Mouse (Mus musculus): ENCODE measurements around the gene Map3k3. TPM values are rescaled to one million over a fixed set of nuclear protein-coding genes. Genes with fewer than 3 reads are reported as not detected.
"Not testable (repeated sequence)": the region's sequence is repeated elsewhere in the genome, so short reads cannot be mapped to it uniquely, and the experiment has no call there.

The Map3k3 gene
- 10 to 100 TPM; 55.5 to 60.6 TPM for total RNA-seq (2021)
- long read RNA-seq, experiment 1, transcript Map3k3-201 (16 exons, 3,450 nt): major isoform, 5 of 11 reads
- long read RNA-seq, experiment 1, partial matches to known transcripts: 5 of 11 reads
- long read RNA-seq, experiment 1, other reads (novel, unspliced or antisense): 1 of 11 reads
- long read RNA-seq, experiment 2, transcript Map3k3-201 (16 exons, 3,450 nt): major isoform, 38 of 63 reads
- long read RNA-seq, experiment 2, partial matches to known transcripts: 6 of 63 reads
- long read RNA-seq, experiment 2, other reads (novel, unspliced or antisense): 19 of 63 reads

DNA sequence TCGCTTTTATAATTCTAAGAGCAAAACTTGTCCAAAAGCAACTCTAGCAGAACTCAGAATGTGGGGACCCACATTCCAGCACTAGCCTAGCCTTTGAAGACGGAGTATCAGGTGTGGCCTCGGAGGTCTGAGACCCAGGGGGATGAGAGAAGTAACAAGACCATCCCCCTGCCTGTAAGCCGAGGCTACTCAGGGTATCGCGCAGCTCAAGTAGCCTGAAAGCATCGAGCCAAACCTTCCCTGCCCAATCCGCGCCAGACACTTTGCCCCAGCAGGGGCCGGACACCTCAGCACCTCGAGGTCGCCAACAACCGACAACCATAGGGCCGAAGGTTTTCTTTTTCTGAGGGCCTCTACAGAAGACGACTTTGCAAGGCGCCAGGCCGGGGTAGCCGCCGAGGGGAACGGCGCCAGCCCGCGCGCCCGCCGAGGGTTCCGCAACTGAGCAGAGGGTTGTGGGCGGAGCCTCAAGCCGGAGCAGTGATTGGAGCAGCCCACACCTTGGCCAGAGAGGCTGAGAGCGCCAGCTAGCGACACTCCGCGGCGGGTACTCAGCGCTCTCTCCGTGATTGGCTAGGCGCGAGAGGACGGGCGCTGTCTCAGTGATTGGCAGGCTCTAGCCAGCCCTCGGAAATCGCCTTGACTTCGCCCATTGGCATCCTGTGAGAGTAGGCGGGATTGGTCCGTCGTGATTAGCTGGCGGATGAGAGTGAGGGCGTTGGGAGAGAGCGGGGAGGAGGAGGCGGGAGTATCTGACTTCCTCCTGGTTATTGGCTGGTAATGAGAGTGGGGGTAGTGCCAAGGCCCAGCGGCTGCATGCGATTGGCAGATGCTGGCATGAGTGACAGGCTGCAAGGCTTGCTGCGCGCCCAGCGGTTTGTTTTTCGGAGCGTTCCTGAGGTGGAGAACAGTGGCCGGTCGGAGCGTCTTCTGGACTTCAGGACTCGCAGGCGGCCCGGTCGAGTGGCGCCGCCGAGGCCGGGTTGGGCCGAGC is at the start of gene Map3k3:
Gene Map3k3, plus strand, starts transcription at position 906 of the 994 bp plus-strand sequence.
- peak; percentile 95 to 97 for DNase-seq (ENCODE audit: low spot score in 2 of 2)

DNA sequence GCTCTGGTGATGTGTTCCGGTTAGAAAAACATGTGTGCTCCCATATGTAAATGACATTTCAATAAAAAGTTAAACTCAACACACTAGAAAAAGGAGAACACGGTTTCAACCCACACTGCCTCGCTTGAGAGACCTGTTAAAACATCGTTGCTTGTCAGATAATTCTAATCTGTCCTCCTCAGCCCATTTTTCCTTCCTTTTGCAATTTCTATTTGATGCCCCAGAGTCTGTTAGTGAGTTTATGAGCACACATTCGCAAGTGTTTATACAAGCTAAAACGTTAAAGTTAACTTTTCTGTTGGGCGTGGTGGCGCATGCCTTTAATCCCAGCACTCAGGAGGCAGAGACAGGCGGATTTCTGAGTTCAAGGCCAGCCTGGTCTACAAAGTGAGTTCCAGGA is 49.4 kb upstream of the Map3k3 start:
- no peak for DNase-seq (ENCODE audit: low spot score in 2 of 2)

DNA sequence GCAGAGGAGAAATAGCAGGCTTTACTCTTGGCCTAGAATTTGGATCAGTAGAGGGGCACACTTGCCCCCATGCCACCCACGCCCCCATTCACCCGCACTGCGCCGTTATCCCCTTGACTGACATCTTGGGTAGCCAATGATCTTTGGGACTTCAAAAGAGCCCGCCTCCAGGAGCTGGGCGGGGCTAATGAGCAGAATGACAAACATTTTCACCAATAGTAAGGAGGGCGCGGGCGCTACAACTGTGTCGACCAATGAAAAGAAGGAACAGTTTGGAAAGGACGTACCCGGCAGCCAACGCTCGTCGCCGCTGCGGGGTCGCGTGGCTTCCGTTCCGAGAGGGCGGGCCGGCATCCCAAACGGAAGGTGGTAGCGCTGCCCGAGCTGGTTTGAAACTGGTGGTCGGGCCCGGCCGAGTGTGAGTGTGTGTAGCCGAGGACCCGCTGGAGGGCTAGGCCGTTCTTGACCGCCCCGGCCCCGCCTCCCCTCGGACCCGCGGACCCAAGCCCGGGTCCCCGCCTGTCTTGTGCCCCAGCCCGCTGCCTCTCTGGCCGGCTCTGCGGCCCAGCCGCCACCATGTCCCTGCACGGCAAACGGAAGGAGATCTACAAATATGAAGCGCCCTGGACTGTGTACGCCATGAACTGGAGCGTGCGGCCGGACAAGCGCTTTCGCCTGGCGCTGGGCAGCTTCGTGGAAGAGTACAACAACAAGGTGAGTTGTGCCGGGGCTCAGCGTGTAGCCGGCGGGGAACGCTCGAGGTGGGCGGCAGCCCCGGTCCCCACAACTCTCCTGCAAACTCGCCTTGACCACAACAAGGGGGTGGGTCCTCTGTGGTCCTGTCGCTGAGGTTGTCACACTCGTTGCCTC is 47.6 kb upstream of the Map3k3 start, which contains the start of gene Dcaf7:
Gene Dcaf7, plus strand, starts transcription at position 325 of the 870 bp plus-strand sequence.
- peak; percentile 87 to 95 for DNase-seq (ENCODE audit: low spot score in 2 of 2)

DNA sequence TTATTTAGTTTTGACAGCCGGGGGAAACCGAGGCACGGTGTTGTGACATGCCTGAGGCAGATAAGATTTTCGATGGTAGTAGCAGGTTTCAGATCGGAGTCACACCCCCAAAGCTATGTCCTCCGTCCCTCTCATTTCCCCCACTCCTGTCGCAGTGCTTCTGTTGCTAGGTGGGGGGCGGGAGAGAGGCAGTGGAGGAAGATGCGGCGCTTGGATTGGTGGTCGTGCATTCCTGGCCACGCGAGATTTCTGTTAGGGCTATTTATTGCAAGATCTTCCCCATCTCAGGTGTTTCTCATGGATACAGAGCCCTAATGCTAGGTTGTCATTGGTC is 47.0 kb upstream of the Map3k3 start:
- peak in 1 of 2 experiments; percentile 21 for DNase-seq (ENCODE audit: low spot score in 2 of 2)

DNA sequence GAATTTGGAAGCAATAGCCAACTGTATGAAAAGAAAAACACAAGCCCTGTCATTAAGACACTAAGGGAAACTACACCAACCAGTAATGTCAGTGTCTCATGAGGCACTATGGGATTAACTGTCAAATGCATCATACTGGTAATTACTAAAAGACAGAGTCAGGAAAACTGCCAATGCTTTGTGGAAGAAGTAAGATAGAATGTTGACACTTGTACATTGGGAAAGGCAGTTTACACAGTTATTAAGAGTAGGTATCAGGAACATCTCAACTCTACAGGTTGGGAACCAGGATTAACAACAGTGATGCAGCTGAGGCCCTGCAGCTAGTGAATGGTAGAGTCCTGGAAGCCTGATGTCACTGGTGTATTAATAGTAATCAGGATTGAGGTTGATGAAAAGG is 40.1 kb upstream of the Map3k3 start:
- DNase-seq (ENCODE audit: low spot score in 2 of 2): no peak

DNA sequence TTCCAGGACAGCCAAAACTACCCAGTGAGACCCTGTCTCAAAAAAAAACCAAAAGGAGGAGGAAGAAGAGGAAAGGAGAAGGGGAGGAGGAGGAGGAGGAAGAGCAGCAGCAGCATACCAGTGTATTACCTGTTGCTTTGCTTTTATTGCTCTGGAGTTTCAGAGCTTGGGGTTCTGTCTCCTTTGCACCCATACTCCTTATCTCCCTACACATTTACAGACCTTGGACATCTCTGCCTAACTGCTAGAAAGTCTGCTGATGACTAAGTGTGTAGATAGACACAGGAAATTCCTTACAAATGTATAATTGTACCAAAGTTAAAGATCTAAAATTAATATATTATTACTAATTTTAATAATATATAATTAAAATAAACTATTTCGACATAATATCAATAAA is 39.2 kb upstream of the Map3k3 start:
- DNase-seq (ENCODE audit: low spot score in 2 of 2): no peak

DNA sequence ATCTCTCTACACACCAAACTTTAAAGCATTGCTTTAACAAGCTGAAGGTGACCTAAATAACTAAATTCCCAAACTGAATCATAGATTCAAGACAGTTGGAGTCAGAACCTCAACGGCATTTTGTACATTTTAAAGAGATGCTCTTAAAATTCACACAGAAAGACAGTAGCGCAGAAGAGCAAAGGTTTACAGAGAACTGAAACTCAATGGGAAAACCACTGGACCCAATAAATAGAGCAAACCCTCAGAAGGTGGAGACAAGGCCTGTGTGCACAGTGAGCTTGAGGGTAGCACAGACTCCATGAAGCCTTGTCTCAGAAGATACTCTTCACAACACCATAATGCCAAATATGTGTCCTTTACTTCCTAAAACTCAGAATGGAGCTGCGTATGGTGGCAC is 38.6 kb upstream of the Map3k3 start:
- no peak for DNase-seq (ENCODE audit: low spot score in 2 of 2)

DNA sequence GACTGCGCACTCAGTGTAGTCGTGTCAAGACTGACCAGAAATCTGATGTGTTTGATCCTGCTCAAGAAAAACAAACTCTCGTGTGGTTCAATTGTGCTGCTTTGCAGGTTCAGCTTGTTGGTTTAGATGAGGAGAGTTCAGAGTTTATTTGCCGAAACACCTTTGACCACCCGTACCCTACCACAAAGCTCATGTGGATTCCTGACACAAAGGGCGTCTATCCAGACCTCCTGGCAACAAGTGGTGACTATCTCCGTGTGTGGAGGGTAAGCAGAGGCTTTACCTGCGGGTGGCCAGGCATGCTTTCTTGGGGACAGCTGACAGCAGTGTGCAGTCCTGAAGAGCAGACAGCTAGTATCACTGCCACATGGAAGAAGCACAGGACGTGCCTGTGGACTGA is 37.8 kb upstream of the Map3k3 start:
- DNase-seq (ENCODE audit: low spot score in 2 of 2): no peak

DNA sequence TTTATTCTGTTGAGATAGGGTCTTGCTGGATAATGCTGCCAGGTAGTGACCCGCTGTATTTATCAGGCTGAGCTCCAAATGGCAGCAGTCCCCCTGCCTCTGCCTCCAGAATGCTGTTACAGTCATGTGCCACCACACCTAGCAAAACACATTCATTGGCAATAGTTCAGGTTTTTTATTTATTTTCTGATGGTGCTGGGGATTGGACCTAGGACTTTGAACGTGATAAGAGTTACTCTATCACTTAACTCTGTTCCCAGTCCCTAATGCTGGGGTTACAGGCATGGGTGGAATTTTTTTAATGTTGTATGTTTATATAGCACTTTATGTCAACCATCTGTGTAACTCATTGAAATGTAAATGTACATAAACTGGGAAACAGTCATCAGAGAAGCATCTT is 30.5 kb upstream of the Map3k3 start:
- no peak for DNase-seq (ENCODE audit: low spot score in 2 of 2)

DNA sequence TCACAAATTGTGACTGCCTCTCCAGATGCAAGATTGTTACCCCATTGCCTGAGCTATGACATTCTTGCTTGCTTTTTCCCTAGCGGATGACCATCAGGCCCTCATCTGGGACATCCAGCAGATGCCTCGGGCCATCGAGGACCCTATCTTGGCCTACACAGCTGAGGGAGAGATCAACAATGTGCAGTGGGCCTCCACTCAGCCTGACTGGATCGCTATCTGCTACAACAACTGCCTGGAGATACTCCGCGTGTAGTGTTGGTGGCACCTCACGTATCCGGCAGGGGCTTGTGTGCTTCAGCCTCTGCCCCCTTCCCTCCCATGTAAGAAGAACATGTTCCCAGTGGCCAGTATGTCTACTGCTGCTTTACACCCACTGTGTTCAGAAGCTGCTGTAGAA is 29.8 kb upstream of the Map3k3 start:
- no peak for DNase-seq (ENCODE audit: low spot score in 2 of 2)

DNA sequence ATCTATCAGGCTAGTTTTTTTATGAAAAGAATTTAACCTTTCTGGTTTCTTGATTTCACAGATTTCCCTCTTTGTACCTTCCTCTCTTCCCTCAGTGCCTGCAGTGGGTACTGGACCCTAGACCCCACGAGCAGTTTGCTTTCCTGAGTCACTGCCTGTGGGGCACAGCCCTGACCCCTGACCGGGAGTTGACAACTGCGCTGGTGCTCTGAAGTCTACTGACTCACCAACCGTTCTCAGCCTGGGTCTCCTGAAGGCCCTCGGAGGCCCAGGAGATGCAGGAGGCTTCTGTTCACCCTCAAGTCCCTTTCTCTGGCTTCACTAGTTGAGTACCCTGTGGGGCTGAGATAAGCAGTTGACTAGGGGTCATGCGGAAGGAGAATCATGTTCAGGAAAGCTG is 29.1 kb upstream of the Map3k3 start:
- DNase-seq (ENCODE audit: low spot score in 2 of 2): no peak

DNA sequence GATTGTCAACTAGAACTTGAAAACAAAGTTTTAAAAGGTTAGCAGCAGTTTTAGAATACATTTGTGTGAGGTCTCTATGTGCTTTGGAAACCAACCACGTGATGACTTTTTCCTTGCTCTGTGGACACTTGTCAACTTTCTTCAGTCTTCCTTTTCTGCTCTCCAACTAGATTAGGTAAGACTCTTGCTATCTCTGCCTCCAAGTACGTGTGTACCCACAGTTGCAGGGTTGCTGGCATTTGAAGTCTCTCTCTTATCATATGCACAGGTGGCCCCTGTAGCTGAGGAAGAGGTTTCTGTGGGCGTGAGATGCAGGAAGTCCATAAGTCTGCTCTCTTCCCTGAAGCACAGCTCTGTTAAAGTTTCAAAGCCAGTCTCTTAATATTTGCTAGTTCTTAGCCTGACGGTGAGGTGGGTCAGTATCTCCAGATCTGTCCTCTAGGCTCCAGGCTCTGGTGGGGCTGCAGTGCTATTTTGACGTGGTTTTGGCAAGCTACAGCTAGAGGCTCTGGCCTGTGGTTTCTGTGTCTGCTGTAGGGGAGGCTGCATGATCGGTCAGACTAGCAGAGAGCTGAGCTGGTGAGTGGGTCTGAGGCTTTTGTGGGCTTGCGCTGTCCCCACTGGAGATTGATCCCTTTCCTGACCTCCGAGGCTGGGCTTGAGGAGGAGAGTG is 27.5 kb upstream of the Map3k3 start:
- DNase-seq (ENCODE audit: low spot score in 2 of 2): no peak

DNA sequence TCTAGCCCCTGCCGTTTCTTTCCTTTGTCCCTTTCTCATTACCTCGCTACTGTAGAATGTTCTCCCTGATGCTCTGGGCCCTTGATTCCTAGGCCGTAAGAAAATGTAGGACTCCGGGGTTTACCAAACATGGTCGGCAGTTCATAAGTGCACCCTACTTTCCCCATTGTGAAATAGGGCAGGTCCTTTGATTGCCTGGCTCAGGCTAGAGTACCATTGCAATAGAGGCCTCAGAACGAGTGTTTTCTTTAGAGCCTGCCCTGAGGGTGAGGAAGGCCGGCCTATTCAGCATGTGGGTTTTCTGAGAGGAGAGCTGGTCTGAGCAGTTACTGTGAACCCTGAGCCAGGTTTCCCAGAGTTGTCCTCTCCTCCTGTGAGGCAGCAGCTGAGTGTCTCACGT is 26.4 kb upstream of the Map3k3 start:
- DNase-seq (ENCODE audit: low spot score in 2 of 2): no peak

DNA sequence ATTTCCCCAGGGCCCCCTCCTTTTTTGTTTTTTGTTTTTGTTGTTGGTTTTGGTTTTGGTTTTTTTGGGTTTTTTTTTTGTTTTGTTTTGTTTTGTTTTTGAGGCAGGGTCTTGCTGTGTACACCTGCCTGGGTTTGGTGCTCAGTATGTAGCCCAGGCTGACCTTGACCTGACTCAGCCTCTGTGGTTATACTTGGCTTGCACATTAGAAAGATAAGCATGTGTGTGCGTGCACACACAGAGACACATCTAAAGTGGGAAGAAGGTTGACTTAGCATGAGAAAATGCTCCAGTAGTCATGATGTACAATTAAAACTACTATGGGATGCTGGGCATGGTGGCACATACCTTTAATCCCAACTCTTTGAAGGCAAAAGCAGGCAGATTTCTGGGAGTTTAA is 23.9 kb upstream of the Map3k3 start:
- no peak for DNase-seq (ENCODE audit: low spot score in 2 of 2)

DNA sequence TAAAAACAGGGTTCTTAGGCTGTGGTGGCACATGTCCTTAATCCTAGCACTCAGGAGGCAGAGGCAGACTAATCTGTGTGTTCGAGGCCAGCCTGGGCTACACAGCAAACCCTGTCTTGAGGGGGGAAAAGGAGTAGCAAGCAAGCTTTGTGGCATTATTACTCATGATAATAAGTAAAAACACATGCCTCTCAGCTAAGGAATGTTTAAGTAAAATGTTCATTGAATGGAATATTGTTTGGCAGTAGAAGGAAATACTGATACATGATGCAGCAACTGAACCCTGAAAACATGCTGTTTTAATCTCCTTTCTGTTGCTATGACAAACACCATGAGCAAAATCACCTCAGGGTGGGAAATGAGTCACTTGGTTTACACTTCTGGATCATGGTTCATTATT is 23.1 kb upstream of the Map3k3 start:
- no peak for DNase-seq (ENCODE audit: low spot score in 2 of 2)

DNA sequence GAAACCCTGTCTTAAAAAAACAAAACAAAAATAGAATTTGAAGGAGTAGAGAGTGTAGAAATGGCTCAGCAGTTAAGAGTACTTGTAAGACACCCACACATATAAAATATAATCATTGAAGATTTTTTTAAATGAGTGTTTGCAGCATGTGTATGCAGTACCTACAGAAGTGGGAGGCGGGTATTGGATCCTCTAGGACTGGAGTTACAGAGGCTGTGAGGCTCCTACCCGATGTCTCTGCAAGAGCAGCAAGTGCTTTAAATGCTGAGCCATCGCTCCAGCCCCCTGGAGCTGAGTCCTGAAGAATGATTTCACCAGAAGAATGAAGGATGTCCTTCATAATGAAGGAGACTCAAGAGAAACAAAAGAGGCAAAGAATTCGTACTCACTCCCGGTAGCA is 20.7 kb upstream of the Map3k3 start:
- no peak for DNase-seq (ENCODE audit: low spot score in 2 of 2)

DNA sequence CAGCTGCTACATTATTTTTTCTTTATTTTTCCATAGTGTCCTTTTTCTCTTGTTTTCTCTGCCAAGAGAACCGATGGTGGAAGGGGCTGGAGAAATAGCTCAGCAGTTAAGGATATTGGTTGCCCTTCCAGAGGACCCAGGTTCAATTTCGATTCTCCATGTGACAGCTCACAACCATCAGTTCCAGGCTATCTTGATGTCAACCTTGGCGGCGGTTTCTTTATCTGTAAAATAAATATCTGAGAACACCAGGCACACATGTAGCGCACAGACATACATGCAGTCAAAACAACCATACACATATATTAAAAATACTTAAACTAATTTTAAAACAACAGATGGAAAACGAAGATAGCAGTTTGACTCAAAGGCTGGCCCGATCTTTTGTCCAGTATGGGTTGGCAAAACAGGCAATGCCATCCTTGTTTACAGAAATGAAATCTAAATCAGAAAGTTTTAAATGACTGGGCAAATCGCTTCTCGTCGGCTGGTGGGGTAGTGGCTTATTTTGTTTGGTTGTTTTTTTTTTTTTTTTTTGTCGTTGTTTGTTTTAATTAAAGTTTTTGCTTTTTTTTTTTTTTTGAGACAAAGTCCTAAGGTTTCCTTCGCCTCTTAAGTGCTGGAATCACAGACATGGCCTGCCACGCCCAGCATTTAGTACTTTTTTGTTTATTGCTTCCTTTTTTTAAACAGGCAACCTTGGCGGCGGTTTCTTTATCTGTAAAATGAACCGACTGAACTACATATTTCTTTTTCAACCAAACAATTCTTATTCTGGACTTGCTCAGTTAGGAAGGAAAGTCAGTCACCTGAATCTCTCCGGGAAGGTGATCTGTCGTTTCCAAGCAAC is 19.1 kb upstream of the Map3k3 start:
- no peak for DNase-seq (ENCODE audit: low spot score in 2 of 2)

DNA sequence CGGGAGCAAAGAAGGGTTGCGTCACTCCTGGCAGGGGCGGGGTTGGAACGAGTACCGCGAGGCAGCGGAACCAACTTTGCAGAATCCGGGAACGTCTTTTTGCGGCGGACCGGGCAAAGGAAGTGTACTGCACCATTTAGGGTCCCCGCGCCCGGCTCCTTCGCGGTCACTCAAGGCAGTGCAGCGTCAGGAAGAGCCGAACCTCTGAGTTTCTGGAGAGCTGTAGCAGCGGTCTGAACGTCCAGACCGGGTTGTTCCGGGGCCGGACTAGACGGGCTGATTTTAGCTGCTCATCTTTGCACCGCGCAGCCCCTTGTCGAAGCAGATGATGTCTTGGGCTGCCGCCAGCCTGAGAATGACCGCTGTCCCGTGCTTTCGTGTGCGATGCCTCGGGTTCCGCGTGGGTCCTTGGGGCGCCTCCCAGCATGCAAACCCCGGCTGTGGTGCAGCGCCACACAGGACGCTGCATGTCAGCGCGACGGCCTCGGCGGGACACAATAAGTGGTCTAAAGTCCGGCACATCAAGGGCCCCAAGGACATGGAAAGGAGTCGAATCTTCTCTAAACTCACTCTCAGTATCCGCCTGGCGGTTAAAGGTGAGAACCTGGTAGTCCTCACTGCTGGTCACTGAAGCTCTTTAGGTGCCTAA is 18.4 kb upstream of the Map3k3 start, which contains the start of gene Taco1:
Gene Taco1, plus strand, starts transcription at position 139 of the 649 bp plus-strand sequence.
- DNase-seq (ENCODE audit: low spot score in 2 of 2): peak; percentile 85 to 90

DNA sequence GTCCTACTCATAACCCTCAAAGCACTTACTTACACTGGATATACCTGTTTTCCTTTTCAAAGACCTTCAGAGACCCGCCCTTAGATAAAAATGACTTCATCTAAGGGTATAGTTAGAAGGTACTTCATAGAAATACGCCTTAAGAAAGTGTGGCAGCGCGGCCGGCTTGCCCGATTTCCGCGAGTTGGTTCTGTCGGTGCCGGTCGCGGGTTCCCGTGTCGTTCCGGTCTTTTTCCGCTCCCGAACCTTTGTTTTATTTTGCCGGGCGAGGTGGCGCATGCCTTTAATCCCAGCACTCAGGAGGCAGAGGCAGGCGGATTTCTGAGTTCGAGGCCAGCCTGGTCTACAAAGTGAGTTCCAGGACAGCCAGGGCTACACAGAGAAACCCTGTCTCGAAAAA is 17.8 kb upstream of the Map3k3 start:
- not testable (repeated sequence) for DNase-seq (ENCODE audit: low spot score in 2 of 2)

All from adrenal gland, postnatal 4 days (tissue).